In genomic region chr17:50650535-50651223, GRCm38 (mm10) we compare ENCODE assay signal across 11 mouse cellular contexts.
DNase-seq lines count a peak whose midpoint lies in the region; ATAC-seq and TF ChIP-seq lines count a peak whose summit lies in the region.
"Had no signal": no experiment of that assay in that cellular context is flagged by ENCODE, and none has a peak within 500 bp of the region (broad histone marks: within the 10 kb centered on the region; RNA-seq: fewer than 3 reads in every experiment).

No protein-coding gene starts in this region.

- ATAC-seq in midbrain, embryonic 11.5 days (ENCODE audit: low FRiP score): no peak
- no peak for ATAC-seq in midbrain, embryonic 15.5 days (replicated peaks)
- ATAC-seq in megakaryocyte progenitor cell, adult 5-6 weeks (replicated peaks; ENCODE audit: poor library complexity): no peak
- ATAC-seq: intestine, postnatal 0 days had no signal

- no peak for TF ChIP-seq CTCF in kidney, adult 2 months (conservative IDR thresholded peaks at IDR 0.05; ENCODE audit: insufficient read depth, insufficient read length, low read depth, low read length)

- H3K9ac ChIP-seq in midbrain, embryonic 11.5 days (ENCODE audit: low read length): no peak overlapping the region
- H3K9ac ChIP-seq in midbrain, embryonic 15.5 days: no peak overlapping the region
- H3K9ac ChIP-seq: liver, embryonic 14.5 days had no signal

- H3K4me3 ChIP-seq in midbrain, embryonic 11.5 days (ENCODE audit: low read depth, low read length): no peak overlapping the region
- H3K4me3 ChIP-seq in midbrain, embryonic 15.5 days: no peak overlapping the region
- no peak overlapping the region for H3K4me3 ChIP-seq in kidney, adult 2 months (ENCODE audit: insufficient read depth, low read depth, low read length)
- H3K4me3 ChIP-seq: heart, embryonic 10.5 days had no signal

- TF ChIP-seq POLR2A in kidney, adult 2 months (IDR thresholded peaks at IDR 0.05; ENCODE audit: low read depth, low read length): no peak

- DNase-seq in midbrain, embryonic 11.5 days (ENCODE audit: low spot score, missing footprints): peak; percentile 51
- peak; percentile 51 to 61 for DNase-seq in cerebellum, postnatal 25 days
- peak; percentile 48 to 78 for DNase-seq in layer of hippocampus, postnatal 14 days (ENCODE audit: low spot score in 2 of 2)
- DNase-seq in right cerebral cortex, postnatal 36 days (ENCODE audit: low spot score in 2 of 2): peak; percentile 56 to 86
- DNase-seq in kidney, adult 2 months: no peak
- no peak for DNase-seq in yolk sac, embryonic 10.5 days (ENCODE audit: low spot score)

- no peaks in the 10 kb centered on the region; the same call in 1 of the 2 replicates for H3K36me3 ChIP-seq in midbrain, embryonic 11.5 days (ENCODE audit: control insufficient read depth, insufficient read depth, low read length)
- H3K36me3 ChIP-seq in midbrain, embryonic 15.5 days (replicated peaks): no peaks in the 10 kb centered on the region
- no peaks in the 10 kb centered on the region for H3K36me3 ChIP-seq in kidney, adult 2 months (ENCODE audit: control insufficient read depth, insufficient read depth, low read length)

- no peaks in the 10 kb centered on the region for H3K27me3 ChIP-seq in midbrain, embryonic 11.5 days (ENCODE audit: control insufficient read depth, insufficient read depth, low read length)
- H3K27me3 ChIP-seq in midbrain, embryonic 15.5 days (replicated peaks): no peaks in the 10 kb centered on the region
- no peaks in the 10 kb centered on the region for H3K27me3 ChIP-seq in kidney, adult 2 months (replicated peaks; ENCODE audit: control insufficient read depth, insufficient read depth, low read length)

- H3K4me1 ChIP-seq in midbrain, embryonic 11.5 days (ENCODE audit: control insufficient read depth, insufficient read depth, low read length): no peaks in the 10 kb centered on the region
- no peaks in the 10 kb centered on the region for H3K4me1 ChIP-seq in midbrain, embryonic 15.5 days
- no peaks in the 10 kb centered on the region for H3K4me1 ChIP-seq in kidney, adult 2 months (ENCODE audit: control insufficient read depth, insufficient read depth, low read length)

- 93% methylated on average over 14 of the region's 14 CpGs for WGBS in midbrain, embryonic 11.5 days
- WGBS in midbrain, embryonic 15.5 days: 94% methylated on average over 14 of the region's 14 CpGs
- 94% methylated on average over 14 of the region's 14 CpGs for WGBS in kidney, adult 2 months

- H3K9me3 ChIP-seq in midbrain, embryonic 11.5 days (ENCODE audit: control insufficient read depth, low read length): 0 out of 2 replicates have a peak, but pooled peaks cover 3% of the 10 kb centered on the region
- no peaks in the 10 kb centered on the region for H3K9me3 ChIP-seq in midbrain, embryonic 15.5 days
- H3K9me3 ChIP-seq: heart, embryonic 10.5 days had no signal

- no peak overlapping the region for H3K4me2 ChIP-seq in midbrain, embryonic 11.5 days
- H3K4me2 ChIP-seq in midbrain, embryonic 15.5 days: no peak overlapping the region

- no peak overlapping the region for H3K27ac ChIP-seq in midbrain, embryonic 11.5 days (ENCODE audit: low read depth, low read length)
- H3K27ac ChIP-seq in midbrain, embryonic 15.5 days: no peak overlapping the region
- no peak overlapping the region for H3K27ac ChIP-seq in kidney, adult 2 months (ENCODE audit: insufficient read depth, low read depth, low read length)
- H3K27ac ChIP-seq: heart, embryonic 10.5 days; liver, embryonic 14.5 days had no signal

Comparison
In these comparisons a context has a peak if more than half of its experiments do, and no peak if none do; other contexts are left out.
1. DNase-seq: peak in midbrain, embryonic 11.5 days (single experiment), cerebellum, postnatal 25 days (2 of 2), layer of hippocampus, postnatal 14 days (2 of 2) and right cerebral cortex, postnatal 36 days (2 of 2); none in kidney, adult 2 months (single experiment) and yolk sac, embryonic 10.5 days (single experiment).